Mouse (Mus musculus) thymus, adult 2 months (tissue): ENCODE data around the gene Olfr297.

Experiments
- CTCF ChIP-seq: fragments of 200-500 bp; IDR thresholded peaks from 2 replicates; pipeline ENCODE4 v1.5.1; 2012; ENCODE audit warnings: mild to moderate bottlenecking, control low read depth, low read length, moderate library complexity, borderline replicate concordance; ENCODE audit not compliant: control insufficient read depth, poor library complexity, insufficient read depth; ENCODE audit errors: extremely low read depth
- POLR2A ChIP-seq: fragments of 200-500 bp; IDR thresholded peaks from 2 replicates; pipeline ENCODE4 v1.6.1; 2012; ENCODE audit warnings: mild to moderate bottlenecking, low read length, control low read depth, moderate library complexity; ENCODE audit not compliant: control insufficient read depth, poor library complexity, insufficient read depth; ENCODE audit errors: extremely low read depth

DNA sequence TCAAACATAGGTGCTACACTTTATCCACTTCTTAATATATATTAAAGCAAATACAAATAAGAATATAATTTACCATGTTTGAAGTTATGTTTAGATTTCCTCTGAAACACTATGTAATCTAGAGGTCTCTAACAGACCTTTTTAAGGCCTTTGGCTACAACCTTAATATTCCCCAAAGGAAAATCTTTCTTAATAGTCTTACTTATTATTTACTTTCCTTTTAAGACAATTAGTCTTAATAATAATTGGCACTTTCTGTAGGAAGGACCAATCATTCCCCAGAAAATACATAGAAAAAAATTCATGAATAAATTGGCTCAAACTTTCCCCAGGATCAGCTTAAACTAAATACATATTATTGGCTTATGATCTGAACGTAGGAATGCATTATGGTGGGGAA lies 27.4 kb upstream of the Olfr297 start, which contains the start of gene Olfr298:
- TF ChIP-seq CTCF (no peak), POLR2A (no peak)
